Mouse (Mus musculus): ENCODE results near the gene Ppp1r27.

- TF ChIP-seq CTCF (IDR thresholded peaks at IDR 0.05; ENCODE audit: borderline replicate concordance, insufficient read depth, low read depth, low read length) (no peak), POLR2A (IDR thresholded peaks at IDR 0.05; ENCODE audit: borderline replicate concordance, insufficient read depth, low read length) (no peak)
These were observed 23.3 kb upstream of the Ppp1r27 start for GRCm38 (mm10) chr11:120574278-120574600.
